Mouse (Mus musculus) thymus, adult 2 months (tissue): Measurements from ENCODE around the gene Skint8. TPM values are rescaled to one million over a fixed set of nuclear protein-coding genes. Genes with fewer than 3 reads are reported as not detected.

ENCODE experiments used
- DNase-seq: peaks from one replicate; pipeline ENCODE4 v3.0.0; 2021
- H3K27ac ChIP-seq: fragments of 200-500 bp; 2 replicates; pipeline ENCODE4 v1.5.1; 2012; ENCODE audit warnings: low read length, control low read depth; ENCODE audit not compliant: control insufficient read depth, insufficient read depth
- H3K27me3 ChIP-seq: fragments of 200-500 bp; 2 replicates; pipeline ENCODE4 v1.6.1; 2012; ENCODE audit warnings: mild to moderate bottlenecking, low read length, moderate library complexity, mixed read lengths; ENCODE audit not compliant: control insufficient read depth, insufficient read depth
- H3K36me3 ChIP-seq: fragments of 200-500 bp; 2 replicates; pipeline ENCODE4 v1.6.1; 2012; ENCODE audit warnings: mild to moderate bottlenecking, low read length, moderate library complexity; ENCODE audit not compliant: control insufficient read depth, insufficient read depth
- H3K4me1 ChIP-seq: fragments of 200-500 bp; replicated peaks from 2 replicates; pipeline ENCODE4 v1.6.1; 2012; ENCODE audit warnings: low read length; ENCODE audit not compliant: control insufficient read depth, insufficient read depth
- H3K4me3 ChIP-seq: fragments of 200-500 bp; 2 replicates; pipeline ENCODE4 v1.5.1; 2012; ENCODE audit warnings: mild to moderate bottlenecking, low read length, control low read depth, moderate library complexity; ENCODE audit not compliant: control insufficient read depth, insufficient read depth
- CTCF ChIP-seq: fragments of 200-500 bp; IDR thresholded peaks from 2 replicates; pipeline ENCODE4 v1.5.1; 2012; ENCODE audit warnings: mild to moderate bottlenecking, control low read depth, low read length, moderate library complexity, borderline replicate concordance; ENCODE audit not compliant: control insufficient read depth, poor library complexity, insufficient read depth; ENCODE audit errors: extremely low read depth
- POLR2A ChIP-seq: fragments of 200-500 bp; IDR thresholded peaks from 2 replicates; pipeline ENCODE4 v1.6.1; 2012; ENCODE audit warnings: mild to moderate bottlenecking, low read length, control low read depth, moderate library complexity; ENCODE audit not compliant: control insufficient read depth, poor library complexity, insufficient read depth; ENCODE audit errors: extremely low read depth
- WGBS: fragments of 180-500 bp; shearing (Covaris S2); methylation state at CpG from one replicate; pipeline ENCODE4 v1.1.7; 2018; 5-methylcytosine and 5-hydroxymethylcytosine counted together
- polyA plus RNA-seq: library from polyadenylated mRNA; depleted of rRNA; stranded (reverse); fragments of >200 nt; gene quantifications from 2 replicates; pipeline ENCODE4 v1.2.3, GENCODE M21; 2012; rRNA removed

Skint8 gene
- polyA plus RNA-seq, 1 experiment, result 2.1 TPM

DNA sequence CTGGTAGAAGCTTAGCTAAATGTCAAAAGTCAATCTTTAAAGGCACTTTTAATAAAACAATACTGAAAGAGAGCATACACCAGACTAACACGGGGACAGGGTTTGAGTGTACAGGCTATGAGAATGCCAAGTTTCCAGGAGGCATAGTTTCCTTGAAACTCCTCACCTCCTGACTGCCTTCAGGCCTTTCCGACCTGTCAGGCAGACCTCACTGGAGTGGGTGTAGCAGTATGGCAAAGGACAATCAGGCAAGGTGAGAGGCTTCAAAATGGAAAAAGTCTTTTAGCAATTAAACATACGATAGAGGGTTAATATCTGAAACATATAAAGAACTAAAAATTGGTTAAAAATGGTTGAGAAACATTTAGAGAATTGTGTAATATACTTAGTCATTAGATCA lies 44.5 kb downstream of the Skint8 start:
- WGBS, result 91% methylated on average over 3 of the region's 3 CpGs
- H3K27me3 ChIP-seq, result no peaks in the 10 kb centered on the region

DNA sequence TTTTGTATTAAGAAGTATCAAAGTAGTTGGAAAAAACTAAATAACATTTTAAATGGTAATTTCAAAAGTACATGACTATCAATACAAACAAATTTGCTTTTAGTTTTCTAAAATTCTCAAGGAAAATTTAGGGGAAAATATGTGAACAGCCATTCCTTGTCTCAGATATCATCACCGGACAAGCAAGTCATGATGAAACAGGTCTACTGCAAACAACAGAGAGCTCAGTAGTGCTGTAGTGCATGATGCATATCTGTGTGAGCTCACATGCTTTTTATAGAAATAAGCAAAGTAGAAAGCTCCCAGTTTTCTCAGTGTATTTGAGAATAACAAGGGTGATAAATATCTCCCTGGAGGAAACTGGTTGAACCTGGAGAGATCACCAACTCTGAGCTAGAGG lies 53.4 kb downstream of the Skint8 start, which contains the start of gene Skint7:
Skint7 (plus strand) TSS at position 301 of the 400 bp plus-strand sequence.
- H3K36me3 ChIP-seq, result no peaks in the 10 kb centered on the region
- 98% methylated on average over 1 of the region's 1 CpGs for WGBS

More for the DNA sequence above, 44.5 kb downstream of the Skint8 start:
- H3K27ac ChIP-seq, result no peak overlapping the region
- H3K36me3 ChIP-seq, result no peaks in the 10 kb centered on the region
- no peaks in the 10 kb centered on the region for H3K4me1 ChIP-seq
- DNase-seq, result no peak
- no peak overlapping the region for H3K4me3 ChIP-seq
- TF ChIP-seq CTCF, result no peak
- TF ChIP-seq POLR2A, result no peak

More for the DNA sequence above, 53.4 kb downstream of the Skint8 start, which contains the start of gene Skint7:
- Histone ChIP-seq H3K27ac (no peak within 1 kb of the TSS), H3K4me3 (no peak within 1 kb of the TSS), H3K27me3 (no peaks in the 10 kb centered on the region), H3K4me1 (no peaks in the 10 kb centered on the region)
- TF ChIP-seq POLR2A, result no peak
- no peak for TF ChIP-seq CTCF
- no peak for DNase-seq

Other genes starting within 250 kb of the Skint8 start
- gene Spata6, start 199.4 kb upstream of the Skint8 start, polyA plus RNA-seq, result 50.4 and 94.3 TPM in 2 replicates
- gene Slc5a9, start 16.5 kb upstream of the Skint8 start, polyA plus RNA-seq, result 20.8 and 104 TPM in 2 replicates
- 2.7 and 3.8 TPM in 2 replicates for gene Skint7, start 53.5 kb downstream of the Skint8 start, polyA plus RNA-seq
- gene Skint1, start 86.9 kb downstream of the Skint8 start, polyA plus RNA-seq, result 1.6 and 1.8 TPM in 2 replicates
- gene Skint4, start 152.6 kb downstream of the Skint8 start, polyA plus RNA-seq, result 0.43 and 0.70 TPM in 2 replicates